In genomic region chr7:46587466-46587865, GRCm38 (mm10) we compare ENCODE assay signal across 12 mouse cellular contexts. TPM values are rescaled to one million over a fixed set of nuclear protein-coding genes. Genes with fewer than 3 reads are reported as not detected.
DNase-seq lines count a peak whose midpoint lies in the region; ATAC-seq and TF ChIP-seq lines count a peak whose summit lies in the region.
"Had no signal": no experiment of that assay in that cellular context is flagged by ENCODE, and none has a peak within 500 bp of the region (broad histone marks: within the 10 kb centered on the region; RNA-seq: fewer than 3 reads in every experiment).

No protein-coding gene starts in this region.

- peak; percentile 20 for DNase-seq in forebrain, postnatal 0 days
- no peak for DNase-seq in forebrain, embryonic 14.5 days (ENCODE audit: low spot score)
- peak; percentile 14 for DNase-seq in thymus, adult 2 months
- no peak for DNase-seq in thymus, postnatal 10 days (ENCODE audit: low spot score in 2 of 2)
- peak; percentile 68 to 86 for DNase-seq in left cerebral cortex, postnatal 25 days (ENCODE audit: low spot score in 2 of 2)
- peak; percentile 16 to 25 for DNase-seq in thymus, postnatal 36 days
- no peak for DNase-seq in urinary bladder, postnatal 4 days (ENCODE audit: low spot score in 2 of 2)
- no peak for DNase-seq in cerebellum, adult 11-12 months
- DNase-seq: cerebellum, postnatal 14 days; gastrocnemius, postnatal 14 days; kidney, postnatal 14 days had no signal

- no peaks in the 10 kb centered on the region for H3K9me3 ChIP-seq in forebrain, postnatal 0 days (ENCODE audit: low read length)
- no peaks in the 10 kb centered on the region for H3K9me3 ChIP-seq in forebrain, embryonic 14.5 days (replicated peaks; ENCODE audit: control insufficient read depth, low read length)
- H3K9me3 ChIP-seq: liver, embryonic 15.5 days had no signal

- no peak overlapping the region for H3K4me2 ChIP-seq in forebrain, postnatal 0 days (ENCODE audit: low read depth)
- no peak overlapping the region for H3K4me2 ChIP-seq in forebrain, embryonic 14.5 days (ENCODE audit: low read length)
- H3K4me2 ChIP-seq: liver, embryonic 15.5 days had no signal

- H3K4me3 ChIP-seq in forebrain, postnatal 0 days (ENCODE audit: low read depth, low read length): no peak overlapping the region
- H3K4me3 ChIP-seq in forebrain, embryonic 14.5 days (ENCODE audit: low read depth, low read length): no peak overlapping the region
- no peak overlapping the region for H3K4me3 ChIP-seq in thymus, adult 2 months (ENCODE audit: control insufficient read depth, insufficient read depth, low read length)
- H3K4me3 ChIP-seq: liver, embryonic 15.5 days had no signal

- TF ChIP-seq POLR2A in thymus, adult 2 months (IDR thresholded peaks at IDR 0.05; ENCODE audit: control insufficient read depth, extremely low read depth, insufficient read depth, low read length, poor library complexity): no peak

- H3K4me1 ChIP-seq in forebrain, postnatal 0 days (ENCODE audit: insufficient read depth): no peaks in the 10 kb centered on the region
- no peaks in the 10 kb centered on the region for H3K4me1 ChIP-seq in forebrain, embryonic 14.5 days (ENCODE audit: control insufficient read depth, insufficient read depth, low read length)
- peaks cover 52% of the 10 kb centered on the region for H3K4me1 ChIP-seq in thymus, adult 2 months (replicated peaks; ENCODE audit: control insufficient read depth, insufficient read depth, low read length)
- H3K4me1 ChIP-seq: liver, embryonic 15.5 days had no signal

- H3K9ac ChIP-seq in forebrain, postnatal 0 days: no peak overlapping the region
- no peak overlapping the region for H3K9ac ChIP-seq in forebrain, embryonic 14.5 days (ENCODE audit: low read length)
- H3K9ac ChIP-seq: liver, embryonic 15.5 days had no signal

- TF ChIP-seq CTCF in forebrain, postnatal 0 days (IDR thresholded peaks at IDR 0.05; ENCODE audit: low read depth): no peak
- 0 out of 2 replicates have a peak, but pooled peaks have one; percentile 11 for TF ChIP-seq CTCF in thymus, adult 2 months (IDR thresholded peaks at IDR 0.05; ENCODE audit: borderline replicate concordance, control insufficient read depth, extremely low read depth, insufficient read depth, low read length, poor library complexity)

- intact Hi-C loops in left cerebral cortex, postnatal 25 days (cut with DNase I): no loop called here

- no peak overlapping the region for H3K27ac ChIP-seq in forebrain, postnatal 0 days (ENCODE audit: low read depth, low read length)
- no peak overlapping the region for H3K27ac ChIP-seq in forebrain, embryonic 14.5 days (ENCODE audit: low read depth, low read length)
- H3K27ac ChIP-seq in thymus, adult 2 months (ENCODE audit: control insufficient read depth, insufficient read depth, low read length): no peak overlapping the region
- H3K27ac ChIP-seq: liver, embryonic 15.5 days had no signal

- 62% methylated on average over 17 of the region's 17 CpGs for WGBS in forebrain, postnatal 0 days
- WGBS in forebrain, embryonic 14.5 days: 65% methylated on average over 17 of the region's 17 CpGs
- WGBS in thymus, adult 2 months: 18% methylated on average over 17 of the region's 17 CpGs

- peak; percentile 59 for ATAC-seq in forebrain, postnatal 0 days
- ATAC-seq in forebrain, embryonic 14.5 days: no peak

- H3K27me3 ChIP-seq in forebrain, postnatal 0 days (ENCODE audit: insufficient read depth, low read length): no peaks in the 10 kb centered on the region
- no peaks in the 10 kb centered on the region for H3K27me3 ChIP-seq in forebrain, embryonic 14.5 days (replicated peaks; ENCODE audit: control insufficient read depth, insufficient read depth, low read length)
- H3K27me3 ChIP-seq in thymus, adult 2 months (ENCODE audit: control insufficient read depth, insufficient read depth, low read length): no peaks in the 10 kb centered on the region
- H3K27me3 ChIP-seq: liver, embryonic 15.5 days had no signal

- H3K36me3 ChIP-seq in forebrain, postnatal 0 days (ENCODE audit: insufficient read depth): peaks cover 12% of the 10 kb centered on the region
- no peaks in the 10 kb centered on the region for H3K36me3 ChIP-seq in forebrain, embryonic 14.5 days (ENCODE audit: control insufficient read depth, insufficient read depth, low read length)
- H3K36me3 ChIP-seq in thymus, adult 2 months (ENCODE audit: control insufficient read depth, insufficient read depth, low read length): no peaks in the 10 kb centered on the region
- H3K36me3 ChIP-seq: liver, embryonic 15.5 days had no signal

RNA-seq across cellular contexts. Expression of gene Sergef, which starts 52.1 kb away (rescaled TPM):
- 50.7 and 54.5 TPM in 2 replicates for total RNA-seq in forebrain, postnatal 0 days (2014; rRNA removed)
- polyA plus RNA-seq in forebrain, postnatal 0 days (2015; fragmentation: Nextera tagmentation; extraction: Ambion mirVana): 40.4 and 46.9 TPM in 2 replicates
- 23.4 and 26.1 TPM in 2 replicates for polyA plus RNA-seq in forebrain, embryonic 14.5 days (2014; fragmentation: Nextera tagmentation; extraction: Ambion mirVana)
- 9.9 and 10.4 TPM in 2 replicates for polyA plus RNA-seq in thymus, adult 2 months (2012; rRNA removed)
- total RNA-seq in left cerebral cortex, postnatal 25 days (2021): 10 to 100 TPM; 59.7 to 69.3 TPM

Comparison
In these comparisons a context has a peak if more than half of its experiments do, and no peak if none do; other contexts are left out.
1. DNase-seq: peak in forebrain, postnatal 0 days (single experiment), thymus, adult 2 months (single experiment), left cerebral cortex, postnatal 25 days (2 of 2) and thymus, postnatal 36 days (2 of 2); none in forebrain, embryonic 14.5 days (single experiment), thymus, postnatal 10 days (0 of 2), urinary bladder, postnatal 4 days (0 of 2) and cerebellum, adult 11-12 months (single experiment).